Mouse (Mus musculus) hindbrain, postnatal 0 days (tissue): Measurements from ENCODE around the gene 1700018F24Rik. TPM values are rescaled to one million over a fixed set of nuclear protein-coding genes. Genes with fewer than 3 reads are reported as not detected.

ENCODE experiments used
- ATAC-seq: fragments of 200-750 bp; cut with Nextera tagmentation; 2 replicates; pipeline ENCODE4 v1.8.0; 2017; ENCODE audit warnings: mild to moderate bottlenecking, moderate TSS enrichment, moderate library complexity
- DNase-seq: peaks from one replicate; pipeline ENCODE4 v3.0.0-alpha.2; 2015; ENCODE audit warnings: low spot score
- H3K27ac ChIP-seq: fragments of 300-500 bp; sonication (generic); 2 replicates; pipeline ENCODE4 v1.5.1; 2014; ENCODE audit warnings: mild to moderate bottlenecking
- H3K27me3 ChIP-seq: fragments of 300-500 bp; sonication (generic); 2 replicates; pipeline ENCODE4 v1.6.1; 2014; ENCODE audit warnings: low read length, mixed read lengths; ENCODE audit not compliant: insufficient read depth
- H3K36me3 ChIP-seq: fragments of 300-500 bp; sonication (generic); 2 replicates; pipeline ENCODE4 v1.6.1; 2014; ENCODE audit warnings: low read length, mixed read lengths; ENCODE audit not compliant: insufficient read depth
- H3K4me1 ChIP-seq: fragments of 300-500 bp; sonication (generic); 2 replicates; pipeline ENCODE4 v1.6.1; 2014; ENCODE audit warnings: antibody characterized with exemption, low read length, mixed read lengths; ENCODE audit not compliant: insufficient read depth
- H3K4me2 ChIP-seq: fragments of 300-500 bp; sonication (generic); 2 replicates; pipeline ENCODE4 v1.6.1; 2014; ENCODE audit warnings: low read depth, mild to moderate bottlenecking, low read length, moderate library complexity, mixed read lengths
- H3K4me3 ChIP-seq: fragments of 300-500 bp; sonication (generic); 2 replicates; pipeline ENCODE4 v1.5.1; 2014; ENCODE audit warnings: low read length
- H3K9ac ChIP-seq: fragments of 300-500 bp; sonication (generic); replicated peaks from 2 replicates; pipeline ENCODE4 v1.6.1; 2014; ENCODE audit warnings: mild to moderate bottlenecking, low read length, moderate library complexity, mixed read lengths
- H3K9me3 ChIP-seq: fragments of 300-500 bp; sonication (generic); 2 replicates; pipeline ENCODE4 v1.6.1; 2016; ENCODE audit warnings: low read length, mixed read lengths
- CTCF ChIP-seq: IDR thresholded peaks from 2 replicates; pipeline ENCODE4 v1.5.1; 2016; ENCODE audit warnings: antibody characterized with exemption, control low read depth, low read depth
- WGBS: fragments of 180-500 bp; shearing (Covaris S2); extraction: QIAGEN DNeasy Blood & Tissue Kit; methylation state at CpG from one replicate; pipeline ENCODE4 v1.1.7; 2014; 5-methylcytosine and 5-hydroxymethylcytosine counted together
- polyA plus RNA-seq: library from polyadenylated mRNA; unstranded; fragments of >200 nt; fragmentation: Nextera tagmentation; extraction: Ambion mirVana; gene quantifications from 2 replicates; pipeline ENCODE4 v1.2.1, GENCODE M21; 2015
- total RNA-seq: library from RNA; depleted of rRNA; stranded (reverse); fragments of >200 nt; gene quantifications from 2 replicates; pipeline ENCODE4 v1.2.3, GENCODE M21; 2014

The 1700018F24Rik gene
- total and polyA plus RNA-seq, 2 experiments from 2014 or later = not detected

GRCm38 (mm10) chr5:145057907-145058306, 15.1 kb downstream of the 1700018F24Rik start:
- no peaks in the 10 kb centered on the region for H3K4me1 ChIP-seq
- no peak for ATAC-seq
- no peak overlapping the region for H3K27ac ChIP-seq
- TF ChIP-seq CTCF = no peak
- no peaks in the 10 kb centered on the region for H3K27me3 ChIP-seq
- H3K9ac ChIP-seq = no peak overlapping the region
- no peak overlapping the region for H3K4me3 ChIP-seq
- no peak for DNase-seq
- H3K9me3 ChIP-seq = no peaks in the 10 kb centered on the region
- no peaks in the 10 kb centered on the region for H3K36me3 ChIP-seq
- WGBS = 76% methylated on average over 8 of the region's 8 CpGs
- H3K4me2 ChIP-seq = no peak overlapping the region

DNA sequence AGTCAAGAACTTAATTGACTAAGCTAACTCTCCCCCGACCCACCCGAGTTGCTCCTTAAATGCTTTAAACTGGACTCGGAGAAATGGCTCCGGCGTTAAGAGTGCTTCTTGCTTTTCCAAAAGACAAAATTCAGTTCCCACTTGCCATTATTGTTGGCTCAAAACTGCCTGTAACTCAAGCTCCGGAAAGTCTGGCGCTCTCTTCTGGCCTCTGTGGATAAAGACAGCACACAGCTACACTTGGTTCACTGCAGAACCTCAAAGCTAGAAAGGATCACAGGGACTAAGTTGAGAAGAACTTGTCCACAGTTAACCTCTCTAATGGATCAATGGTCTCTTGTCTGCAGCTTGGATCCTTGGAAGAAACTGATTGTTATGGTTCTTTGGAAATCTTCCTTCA, 15.9 kb downstream of the 1700018F24Rik start:
- WGBS = 85% methylated on average over 7 of the region's 7 CpGs
- H3K4me3 ChIP-seq = no peak overlapping the region

DNA sequence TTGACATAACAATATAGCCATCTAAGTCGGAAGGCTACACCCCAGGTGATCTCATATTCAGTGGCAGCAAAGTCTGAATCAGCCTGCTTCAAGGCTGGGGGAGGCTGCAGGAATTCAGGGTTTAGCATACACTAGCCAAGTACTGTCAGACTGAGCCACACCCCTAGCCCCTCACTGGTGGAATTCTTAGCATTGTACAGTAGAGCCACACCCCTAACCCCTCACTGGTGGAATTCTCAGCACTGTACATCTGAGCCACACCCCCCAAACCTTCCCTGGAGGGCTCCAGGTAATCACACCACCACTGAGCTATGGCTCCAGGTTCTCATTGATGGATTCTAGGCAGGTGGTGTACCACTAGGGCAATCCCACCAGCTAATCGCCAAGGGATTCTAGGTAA, 16.7 kb downstream of the 1700018F24Rik start:
- H3K9me3 ChIP-seq = no peaks in the 10 kb centered on the region
- no peak overlapping the region for H3K27ac ChIP-seq
- no peak for TF ChIP-seq CTCF
- H3K4me2 ChIP-seq = no peak overlapping the region
- no peaks in the 10 kb centered on the region for H3K4me1 ChIP-seq
- WGBS = 69% methylated on average over 2 of the region's 2 CpGs
- H3K4me3 ChIP-seq = no peak overlapping the region
- H3K27me3 ChIP-seq = no peaks in the 10 kb centered on the region
- DNase-seq (no peak), ATAC-seq (no peak)
- H3K36me3 ChIP-seq = no peaks in the 10 kb centered on the region
- no peak overlapping the region for H3K9ac ChIP-seq

More for the DNA sequence above, 15.9 kb downstream of the 1700018F24Rik start:
- H3K27me3 ChIP-seq = no peaks in the 10 kb centered on the region
- no peak for DNase-seq
- 0 out of 2 replicates have a peak, but pooled peaks have one; percentile 11 for TF ChIP-seq CTCF
- no peaks in the 10 kb centered on the region for H3K9me3 ChIP-seq
- H3K36me3 ChIP-seq = no peaks in the 10 kb centered on the region
- no peak overlapping the region for H3K27ac ChIP-seq
- H3K4me2 ChIP-seq = no peak overlapping the region
- no peak overlapping the region for H3K9ac ChIP-seq
- H3K4me1 ChIP-seq = no peaks in the 10 kb centered on the region
- ATAC-seq = no peak

DNA sequence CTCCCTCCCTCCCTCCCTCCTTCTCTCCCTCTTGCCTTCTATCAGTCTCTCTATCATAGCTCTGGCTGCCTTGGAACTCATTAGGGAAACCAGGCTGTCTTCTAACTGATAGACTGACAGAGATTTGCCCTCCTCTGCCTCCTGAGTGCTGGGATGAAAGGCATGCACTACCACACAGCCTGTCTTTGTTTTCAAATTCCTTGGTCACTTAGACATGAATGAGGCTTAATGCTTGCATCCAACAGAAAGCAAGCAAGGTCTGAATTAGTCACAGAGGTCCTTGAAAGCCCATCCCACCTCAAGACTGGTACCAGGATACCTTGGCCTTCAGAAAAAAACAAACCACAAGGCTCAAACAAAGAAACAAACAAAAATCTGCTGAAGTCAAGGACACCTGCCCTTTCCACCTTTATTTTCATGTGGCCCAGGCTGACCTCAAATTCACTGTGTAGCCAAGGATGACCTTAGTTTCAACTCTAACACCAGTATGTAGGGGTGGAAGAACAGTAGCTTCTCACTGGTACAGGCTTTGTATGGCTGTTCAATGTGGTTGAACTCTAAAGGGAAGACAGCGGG, 22.1 kb downstream of the 1700018F24Rik start:
- Histone ChIP-seq H3K27ac (no peak overlapping the region), H3K4me2 (no peak overlapping the region), H3K36me3 (no peaks in the 10 kb centered on the region), H3K4me3 (no peak overlapping the region), H3K9me3 (no peaks in the 10 kb centered on the region), H3K4me1 (no peaks in the 10 kb centered on the region), H3K9ac (no peak overlapping the region), H3K27me3 (no peaks in the 10 kb centered on the region)
- WGBS = 89% methylated on average over 1 of the region's 1 CpGs
- TF ChIP-seq CTCF = no peak
- no peak for DNase-seq
- ATAC-seq = no peak

GRCm38 (mm10) chr5:145068863-145069262, 26.1 kb downstream of the 1700018F24Rik start:
- no peak overlapping the region for H3K9ac ChIP-seq
- no peaks in the 10 kb centered on the region for H3K4me1 ChIP-seq
- no peak for TF ChIP-seq CTCF
- DNase-seq (no peak), ATAC-seq (no peak)
- H3K27me3 ChIP-seq = no peaks in the 10 kb centered on the region
- 51% methylated on average over 3 of the region's 3 CpGs for WGBS
- no peak overlapping the region for H3K4me2 ChIP-seq
- H3K4me3 ChIP-seq = no peak overlapping the region
- no peaks in the 10 kb centered on the region for H3K9me3 ChIP-seq
- no peaks in the 10 kb centered on the region for H3K36me3 ChIP-seq
- H3K27ac ChIP-seq = no peak overlapping the region

GRCm38 (mm10) chr5:145069707-145070106, 26.9 kb downstream of the 1700018F24Rik start:
- 2% methylated on average over 5 of the region's 5 CpGs for WGBS

GRCm38 (mm10) chr5:145071342-145071741, 28.6 kb downstream of the 1700018F24Rik start:
- Histone ChIP-seq H3K4me3 (no peak overlapping the region), H3K4me2 (no peak overlapping the region), H3K27me3 (no peaks in the 10 kb centered on the region), H3K9me3 (no peaks in the 10 kb centered on the region), H3K4me1 (no peaks in the 10 kb centered on the region), H3K9ac (no peak overlapping the region), H3K27ac (no peak overlapping the region), H3K36me3 (no peaks in the 10 kb centered on the region)
- TF ChIP-seq CTCF = peak; percentile 63
- 55% methylated on average over 6 of the region's 6 CpGs for WGBS
- DNase-seq (peak; percentile 61), ATAC-seq (no peak)

More at GRCm38 (mm10) chr5:145069707-145070106, 26.9 kb downstream of the 1700018F24Rik start:
- no peak overlapping the region for H3K4me3 ChIP-seq
- peak; percentile 92 for TF ChIP-seq CTCF
- ATAC-seq = peak; percentile 67; the same call in 1 of the 2 replicates
- no peak overlapping the region for H3K4me2 ChIP-seq
- H3K36me3 ChIP-seq = no peaks in the 10 kb centered on the region
- no peak overlapping the region for H3K27ac ChIP-seq
- H3K9me3 ChIP-seq = no peaks in the 10 kb centered on the region
- DNase-seq = peak; percentile 92
- no peaks in the 10 kb centered on the region for H3K27me3 ChIP-seq
- no peak overlapping the region for H3K9ac ChIP-seq
- no peaks in the 10 kb centered on the region for H3K4me1 ChIP-seq
